Mouse (Mus musculus) testis, postnatal 14 days (tissue): ENCODE results near the gene Dvl2.
"Not testable (repeated sequence)": the region's sequence is repeated elsewhere in the genome, so short reads cannot be mapped to it uniquely, and the experiment has no call there.

ENCODE experiments used
- DNase-seq: peaks from one replicate; pipeline ENCODE4 v3.0.0; 2021; ENCODE audit warnings: low spot score

Gene Dvl2

GRCm38 (mm10) chr11:70000396-70000898 lies at the start of gene Dvl2:
Gene Dvl2, plus strand, starts transcription at chr11:70000595.
- DNase-seq: peak; percentile 93

GRCm38 (mm10) chr11:69950807-69951459 lies 49.5 kb upstream of the Dvl2 start:
- DNase-seq: no peak

GRCm38 (mm10) chr11:69952274-69952673 lies 48.1 kb upstream of the Dvl2 start:
- no peak for DNase-seq

GRCm38 (mm10) chr11:69953267-69953915 lies 47.0 kb upstream of the Dvl2 start:
- no peak for DNase-seq

GRCm38 (mm10) chr11:69955618-69956017 lies 44.8 kb upstream of the Dvl2 start:
- not testable (repeated sequence) for DNase-seq

- DNase-seq: no peak
These were observed 44.2 kb upstream of the Dvl2 start for GRCm38 (mm10) chr11:69956218-69956617.

DNA sequence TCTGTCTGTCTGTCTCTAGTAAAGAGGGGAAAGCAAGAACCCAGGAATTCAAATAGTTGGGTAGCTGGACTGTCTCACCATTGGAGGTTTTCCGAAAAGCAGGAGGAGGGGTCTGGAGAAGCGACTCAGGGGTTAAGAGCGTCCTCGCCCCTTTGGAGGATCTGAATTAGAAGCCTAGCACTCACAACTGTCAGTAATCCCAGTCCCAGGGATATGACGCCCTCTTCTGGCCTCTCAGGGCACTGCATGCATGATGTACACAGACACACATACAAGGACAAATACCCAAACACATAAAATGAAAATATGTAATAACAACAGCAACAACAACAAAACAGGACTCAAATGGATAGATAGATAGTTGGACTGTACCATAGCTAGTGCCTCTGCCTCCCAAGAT lies 39.8 kb upstream of the Dvl2 start:
- DNase-seq: no peak

DNA sequence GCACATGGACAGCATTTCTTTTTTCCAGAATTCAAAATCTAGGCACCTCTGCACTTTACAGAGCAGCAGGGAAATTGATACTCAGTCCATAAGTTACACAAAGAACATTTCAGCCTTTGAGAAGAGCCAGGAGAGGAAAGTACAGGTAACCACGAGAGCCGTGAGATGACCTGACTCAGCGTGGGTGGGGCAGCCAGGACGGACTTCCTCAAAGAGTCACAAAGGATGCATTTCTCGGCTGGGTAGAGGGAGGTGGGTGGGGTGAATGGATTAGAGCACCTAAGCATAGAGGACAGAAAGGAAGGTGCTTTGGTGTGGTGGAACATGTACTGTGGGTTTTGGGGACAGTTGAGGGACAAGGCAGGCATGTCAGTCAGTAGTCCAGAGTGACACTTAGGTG lies 38.6 kb upstream of the Dvl2 start:
- DNase-seq: no peak

DNA sequence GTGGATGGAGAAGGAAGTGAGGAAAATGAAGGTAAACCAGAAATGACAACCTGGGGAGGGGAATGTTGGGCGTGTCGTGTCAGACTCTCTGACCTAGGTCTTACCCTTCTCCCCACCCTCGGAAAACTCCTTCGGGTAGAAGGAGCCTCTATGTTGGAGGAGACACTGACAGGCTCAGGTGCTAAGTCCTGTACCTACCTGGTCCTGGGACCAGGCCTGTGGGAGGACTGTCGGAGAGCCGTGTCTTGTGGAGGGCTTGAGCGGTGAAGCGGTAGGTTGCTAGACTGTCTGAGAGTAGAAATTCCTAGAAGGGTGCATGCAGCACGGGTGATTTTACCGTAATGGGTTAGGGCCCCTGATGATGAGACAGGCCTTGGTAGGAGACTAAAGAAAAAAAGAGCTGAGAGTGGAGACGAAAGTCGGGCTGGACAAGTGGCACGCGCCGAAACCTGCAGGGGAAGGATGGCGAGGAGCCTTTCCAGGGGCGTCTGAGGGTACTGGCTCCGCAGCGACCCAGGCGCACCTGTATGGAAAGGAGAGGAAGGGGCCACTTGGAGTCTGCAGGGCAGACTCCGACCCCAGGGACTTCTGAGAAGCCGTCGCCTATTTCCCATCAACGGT lies 35.6 kb upstream of the Dvl2 start, which contains the start of gene Cldn7:
Gene Cldn7, plus strand, starts transcription at position 130 of the 621 bp plus-strand sequence.
- DNase-seq: no peak

- no peak for DNase-seq
These were observed 35.0 kb upstream of the Dvl2 start for GRCm38 (mm10) chr11:69965271-69966005.

GRCm38 (mm10) chr11:69966006-69966859 lies 34.2 kb upstream of the Dvl2 start:
- DNase-seq: peak; percentile 59

DNA sequence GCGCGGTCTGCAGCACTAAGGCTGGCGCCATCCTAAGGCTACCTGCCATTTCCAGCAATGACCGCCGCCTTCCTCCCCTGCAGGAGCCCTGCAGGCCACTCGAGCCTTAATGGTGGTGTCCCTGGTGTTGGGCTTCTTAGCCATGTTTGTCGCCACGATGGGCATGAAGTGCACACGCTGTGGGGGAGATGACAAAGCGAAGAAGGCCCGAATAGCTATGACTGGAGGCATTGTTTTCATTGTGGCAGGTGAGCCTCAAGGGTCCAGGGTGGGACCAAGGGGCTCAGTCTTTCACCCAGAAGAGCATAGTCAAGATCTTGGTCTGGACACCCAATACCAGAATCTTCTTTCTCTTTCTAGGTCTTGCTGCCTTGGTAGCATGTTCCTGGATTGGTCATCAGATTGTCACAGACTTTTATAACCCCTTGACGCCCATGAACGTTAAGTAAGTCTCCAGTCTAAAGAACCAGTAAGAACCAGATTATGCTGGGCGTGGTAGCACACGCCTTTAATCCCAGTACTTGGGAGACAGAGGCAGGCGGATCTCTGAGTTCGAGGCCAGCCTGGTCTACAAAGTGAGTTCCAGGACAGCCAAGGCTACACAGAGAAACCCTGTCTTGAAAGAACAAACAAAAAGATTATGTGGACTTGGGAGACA lies 33.4 kb upstream of the Dvl2 start:
- DNase-seq: no peak

DNA sequence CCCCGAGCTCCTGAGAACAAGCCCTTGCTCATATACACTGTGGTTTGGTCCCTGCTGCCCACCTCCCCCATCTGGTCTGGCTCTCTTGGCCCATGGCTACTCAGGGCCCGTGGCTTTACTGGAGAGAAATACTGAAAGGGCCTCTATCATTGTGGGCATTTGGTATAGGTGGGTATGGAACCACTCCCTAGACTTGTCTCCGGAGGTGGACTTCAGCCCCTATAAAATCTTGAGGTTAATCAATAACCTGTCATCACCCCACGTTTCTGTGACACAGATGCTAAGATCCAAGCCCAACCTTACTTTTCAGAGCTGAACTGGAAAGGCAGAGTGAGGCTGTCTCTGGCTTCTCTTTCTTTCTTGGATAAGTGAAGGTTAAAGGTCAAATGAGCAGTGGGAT lies 31.6 kb upstream of the Dvl2 start:
- DNase-seq: no peak

GRCm38 (mm10) chr11:69970222-69970621 lies 30.2 kb upstream of the Dvl2 start:
- DNase-seq: no peak

GRCm38 (mm10) chr11:69970775-69971174 lies 29.6 kb upstream of the Dvl2 start:
- no peak for DNase-seq

GRCm38 (mm10) chr11:69974907-69975306 lies 25.5 kb upstream of the Dvl2 start:
- DNase-seq: no peak

- DNase-seq: peak; percentile 55
These were observed 24.1 kb upstream of the Dvl2 start for GRCm38 (mm10) chr11:69976271-69976670.

DNA sequence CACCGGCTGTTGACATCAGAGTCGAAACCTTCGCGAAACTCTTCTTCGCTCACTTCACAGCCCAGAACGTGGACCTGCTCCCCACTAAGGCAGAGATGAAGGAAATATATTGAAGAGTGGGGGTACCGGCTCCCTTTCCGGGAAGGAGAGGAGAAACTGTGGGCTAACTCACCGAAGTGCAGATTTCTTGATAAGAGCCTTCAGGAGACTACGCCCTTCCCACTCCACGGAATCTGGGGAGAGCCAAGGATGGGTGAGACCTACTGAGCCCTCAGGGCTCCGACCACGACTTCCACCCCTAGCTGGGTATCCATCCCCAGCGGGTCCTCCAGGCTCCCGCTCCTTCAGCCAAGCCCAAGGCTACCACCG lies 20.6 kb upstream of the Dvl2 start:
- DNase-seq: no peak

- DNase-seq: peak; percentile 95
These were observed 19.9 kb upstream of the Dvl2 start for GRCm38 (mm10) chr11:69980196-69981140.
